ENCODE assay signal across 23 mouse cellular contexts in genomic region chr13:99069767-99070166, GRCm38 (mm10).
DNase-seq lines count a peak whose midpoint lies in the region; ATAC-seq and TF ChIP-seq lines count a peak whose summit lies in the region.
"Had no signal": no experiment of that assay in that cellular context is flagged by ENCODE, and none has a peak within 500 bp of the region (broad histone marks: within the 10 kb centered on the region; RNA-seq: fewer than 3 reads in every experiment).

No protein-coding gene starts in this region.

- no peak overlapping the region for H3K4me3 ChIP-seq in heart, embryonic 11.5 days (ENCODE audit: low read depth, low read length)
- no peak overlapping the region for H3K4me3 ChIP-seq in left cerebral cortex, adult 2 months
- H3K4me3 ChIP-seq: forebrain, embryonic 10.5 days; gastrocnemius, adult 2 months; heart, embryonic 12.5 days; liver, embryonic 15.5 days; lung, embryonic 15.5 days; megakaryocyte, embryonic 14.5 days had no signal

- no peak overlapping the region for H3K9ac ChIP-seq in heart, embryonic 11.5 days (ENCODE audit: low read depth, low read length)
- H3K9ac ChIP-seq: heart, embryonic 12.5 days; liver, embryonic 15.5 days; lung, embryonic 15.5 days had no signal

- intact Hi-C loops in left cerebral cortex, adult 2 months (cut with DNase I): no loop called here
- intact Hi-C loops in heart, postnatal 25 days (cut with DNase I): no loop called here

- no peaks in the 10 kb centered on the region for H3K36me3 ChIP-seq in heart, embryonic 11.5 days (ENCODE audit: control insufficient read depth, insufficient read depth, low read length)
- H3K36me3 ChIP-seq: forebrain, embryonic 10.5 days; heart, embryonic 12.5 days; liver, embryonic 15.5 days; lung, embryonic 15.5 days had no signal

- ATAC-seq in heart, embryonic 11.5 days (replicated peaks; ENCODE audit: insufficient number of reproducible peaks, low FRiP score, low TSS enrichment): no peak
- ATAC-seq: forebrain, embryonic 16.5 days had no signal

- WGBS in heart, embryonic 11.5 days (ENCODE audit: insufficient replicate concordance): 86% methylated on average over 10 of the region's 10 CpGs

- H3K9me3 ChIP-seq in heart, embryonic 11.5 days (replicated peaks; ENCODE audit: control insufficient read depth, low read length): no peaks in the 10 kb centered on the region
- H3K9me3 ChIP-seq: forebrain, embryonic 10.5 days; heart, embryonic 12.5 days; liver, embryonic 15.5 days; lung, embryonic 15.5 days had no signal

- no peaks in the 10 kb centered on the region for H3K27me3 ChIP-seq in heart, embryonic 11.5 days (ENCODE audit: control insufficient read depth, insufficient read depth, low read length)
- H3K27me3 ChIP-seq: heart, embryonic 12.5 days; liver, embryonic 15.5 days; lung, embryonic 15.5 days had no signal

- H3K27ac ChIP-seq in heart, embryonic 11.5 days (ENCODE audit: low read depth, low read length): no peak overlapping the region
- H3K27ac ChIP-seq in left cerebral cortex, adult 2 months: no peak overlapping the region
- H3K27ac ChIP-seq: forebrain, embryonic 10.5 days; gastrocnemius, adult 2 months; liver, embryonic 15.5 days; lung, embryonic 15.5 days had no signal

- no peak overlapping the region for H3K4me2 ChIP-seq in heart, embryonic 11.5 days
- H3K4me2 ChIP-seq: heart, embryonic 12.5 days; liver, embryonic 15.5 days; lung, embryonic 15.5 days had no signal

- no peak for TF ChIP-seq CTCF in left cerebral cortex, adult 2 months (IDR thresholded peaks at IDR 0.05)

- H3K4me1 ChIP-seq in heart, embryonic 11.5 days (ENCODE audit: control insufficient read depth, insufficient read depth, low read length): peaks cover 3% of the 10 kb centered on the region; the same call in 1 of the 2 replicates
- H3K4me1 ChIP-seq: liver, embryonic 15.5 days had no signal

- DNase-seq in heart, adult 11 months: peak; percentile 66
- peak; percentile 43 to 52 for DNase-seq in left cerebral cortex, adult 2 months (ENCODE audit: extremely low spot score in 1 of 2, low spot score in 2 of 2)
- no peak for DNase-seq in left cerebral cortex, adult 11 months (ENCODE audit: low spot score)
- peak; percentile 62 to 66 for DNase-seq in right cerebral cortex, adult 2 months (ENCODE audit: low spot score in 2 of 2)
- no peak for DNase-seq in right cerebral cortex, postnatal 25 days
- no peak for DNase-seq in heart, postnatal 25 days (ENCODE audit: low spot score)
- DNase-seq: adrenal gland, postnatal 25 days; cerebellum, adult 9-10 months; gastrocnemius, adult 2 months; heart, postnatal 10 days; kidney, adult 11 months; kidney, postnatal 4 days; liver; lung, postnatal 36 days; midbrain, embryonic 14.5 days; thymus, postnatal 25 days had no signal

Comparison
In these comparisons a context has a peak if more than half of its experiments do, and no peak if none do; other contexts are left out.
1. DNase-seq: peak in heart, adult 11 months (single experiment), left cerebral cortex, adult 2 months (2 of 2) and right cerebral cortex, adult 2 months (2 of 2); none in left cerebral cortex, adult 11 months (single experiment), right cerebral cortex, postnatal 25 days (single experiment) and heart, postnatal 25 days (single experiment).